Mouse (Mus musculus): Measurements from ENCODE around the gene Urm1. TPM values are rescaled to one million over a fixed set of nuclear protein-coding genes. Genes with fewer than 3 reads are reported as not detected.

Urm1 gene
- polyA plus RNA-seq, 1 experiment from 2014 or later: 18.4 TPM

- H3K9me3 ChIP-seq: no peaks in the 10 kb centered on the region
- no peaks in the 10 kb centered on the region for H3K27me3 ChIP-seq (ENCODE audit: insufficient read depth, poor library complexity, severe bottlenecking)
- WGBS: under 1% methylated on average over 38 of the region's 39 CpGs
- peaks cover 19% of the 10 kb centered on the region for H3K4me1 ChIP-seq
- peaks cover 35% of the 10 kb centered on the region for H3K36me3 ChIP-seq
- H3K27ac ChIP-seq: peak overlapping the region; percentile 82
- no peak for DNase-seq (ENCODE audit: low spot score)
- peak overlapping the region; percentile 84 for H3K4me3 ChIP-seq
Observed at GRCm38 (mm10) chr2:29802827-29803201, 17.1 kb upstream of the Urm1 start.

- H3K27ac ChIP-seq: peak overlapping the region; percentile 82; the same call in 1 of the 2 replicates
- DNase-seq (ENCODE audit: low spot score): peak; percentile 75
Observed at GRCm38 (mm10) chr2:29803400-29803831, 16.5 kb upstream of the Urm1 start.

GRCm38 (mm10) chr2:29815678-29816371 lies 4.0 kb upstream of the Urm1 start:
- WGBS: 74% methylated on average over 11 of the region's 11 CpGs

More at GRCm38 (mm10) chr2:29803400-29803831, 16.5 kb upstream of the Urm1 start:
- WGBS: 16% methylated on average over 6 of the region's 6 CpGs
- H3K4me3 ChIP-seq: peak overlapping the region; percentile 84
- H3K27me3 ChIP-seq (ENCODE audit: insufficient read depth, poor library complexity, severe bottlenecking): no peaks in the 10 kb centered on the region
- H3K9me3 ChIP-seq: no peaks in the 10 kb centered on the region
- H3K36me3 ChIP-seq: peaks cover 41% of the 10 kb centered on the region
- H3K4me1 ChIP-seq: peaks cover 19% of the 10 kb centered on the region

GRCm38 (mm10) chr2:29817426-29818232 lies 2.2 kb upstream of the Urm1 start:
- peaks cover 27% of the 10 kb centered on the region for H3K4me1 ChIP-seq
- H3K36me3 ChIP-seq: peaks cover 43% of the 10 kb centered on the region
- H3K9me3 ChIP-seq: no peaks in the 10 kb centered on the region
- 36% methylated on average over 8 of the region's 8 CpGs for WGBS
- no peak overlapping the region for H3K27ac ChIP-seq
- 0 out of 2 replicates have a peak, but pooled peaks cover 3% of the 10 kb centered on the region for H3K27me3 ChIP-seq (ENCODE audit: insufficient read depth, poor library complexity, severe bottlenecking)
- peak; percentile 87 for DNase-seq (ENCODE audit: low spot score)
- H3K4me3 ChIP-seq: peak overlapping the region; percentile 29; the same call in 1 of the 2 replicates

More at GRCm38 (mm10) chr2:29815678-29816371, 4.0 kb upstream of the Urm1 start:
- Histone ChIP-seq H3K4me3 (no peak overlapping the region), H3K9me3 (no peaks in the 10 kb centered on the region), H3K4me1 (peaks cover 26% of the 10 kb centered on the region), H3K36me3 (peaks cover 61% of the 10 kb centered on the region), H3K27ac (no peak overlapping the region), H3K27me3 (ENCODE audit: insufficient read depth, poor library complexity, severe bottlenecking) (0 out of 2 replicates have a peak, but pooled peaks cover 3% of the 10 kb centered on the region)
- peak; percentile 68 for DNase-seq (ENCODE audit: low spot score)

GRCm38 (mm10) chr2:29819363-29819762 lies 512 bp upstream of the Urm1 start:
- H3K9me3 ChIP-seq: no peaks in the 10 kb centered on the region
- peak overlapping the region; percentile 96 for H3K27ac ChIP-seq
- 17% methylated on average over 2 of the region's 2 CpGs for WGBS
- H3K36me3 ChIP-seq: peaks cover 25% of the 10 kb centered on the region
- peaks cover 27% of the 10 kb centered on the region for H3K4me1 ChIP-seq
- H3K27me3 ChIP-seq (ENCODE audit: insufficient read depth, poor library complexity, severe bottlenecking): 0 out of 2 replicates have a peak, but pooled peaks cover 3% of the 10 kb centered on the region
- no peak for DNase-seq (ENCODE audit: low spot score)
- peak overlapping the region; percentile 62 for H3K4me3 ChIP-seq

- H3K4me3 ChIP-seq: peak overlapping the region; percentile 96
- H3K36me3 ChIP-seq: 0 out of 2 replicates have a peak, but pooled peaks cover 4% of the 10 kb centered on the region
- peak overlapping the region; percentile 89 for H3K27ac ChIP-seq
- no peaks in the 10 kb centered on the region for H3K9me3 ChIP-seq
- no peaks in the 10 kb centered on the region for H3K27me3 ChIP-seq (ENCODE audit: insufficient read depth, poor library complexity, severe bottlenecking)
- peaks cover 11% of the 10 kb centered on the region for H3K4me1 ChIP-seq
- WGBS: 19% methylated on average over 11 of the region's 11 CpGs
- DNase-seq (ENCODE audit: low spot score): no peak
Observed at GRCm38 (mm10) chr2:29826318-29826925, 6.5 kb downstream of the Urm1 start.

- peak; percentile 98 for DNase-seq (ENCODE audit: low spot score)
- Histone ChIP-seq H3K9me3 (no peaks in the 10 kb centered on the region), H3K36me3 (0 out of 2 replicates have a peak, but pooled peaks cover 4% of the 10 kb centered on the region), H3K4me1 (peaks cover 11% of the 10 kb centered on the region), H3K27ac (peak overlapping the region; percentile 89), H3K4me3 (peak overlapping the region; percentile 96), H3K27me3 (ENCODE audit: insufficient read depth, poor library complexity, severe bottlenecking) (no peaks in the 10 kb centered on the region)
- WGBS: under 1% methylated on average over 48 of the region's 48 CpGs
Observed at GRCm38 (mm10) chr2:29826926-29827708, 7.2 kb downstream of the Urm1 start.

- no peak for DNase-seq (ENCODE audit: low spot score)
- Histone ChIP-seq H3K4me1 (peaks cover 11% of the 10 kb centered on the region), H3K9me3 (no peaks in the 10 kb centered on the region), H3K4me3 (peak overlapping the region; percentile 96), H3K27me3 (ENCODE audit: insufficient read depth, poor library complexity, severe bottlenecking) (no peaks in the 10 kb centered on the region), H3K27ac (peak overlapping the region; percentile 89), H3K36me3 (peaks cover 7% of the 10 kb centered on the region; the same call in 1 of the 2 replicates)
- WGBS: 3% methylated on average over 12 of the region's 12 CpGs
Observed at GRCm38 (mm10) chr2:29827709-29828024, 7.8 kb downstream of the Urm1 start.

- H3K9me3 ChIP-seq: no peaks in the 10 kb centered on the region
- WGBS: 89% methylated on average over 4 of the region's 4 CpGs
- no peak for DNase-seq (ENCODE audit: low spot score)
Observed at GRCm38 (mm10) chr2:29831106-29831505, 11.2 kb downstream of the Urm1 start.

GRCm38 (mm10) chr2:29833796-29834195 lies 13.9 kb downstream of the Urm1 start:
- no peaks in the 10 kb centered on the region for H3K4me1 ChIP-seq
- no peak for DNase-seq (ENCODE audit: low spot score)
- no peak overlapping the region for H3K4me3 ChIP-seq
- peaks cover 45% of the 10 kb centered on the region for H3K36me3 ChIP-seq
- no peaks in the 10 kb centered on the region for H3K27me3 ChIP-seq (ENCODE audit: insufficient read depth, poor library complexity, severe bottlenecking)
- no peaks in the 10 kb centered on the region for H3K9me3 ChIP-seq
- 89% methylated on average over 5 of the region's 5 CpGs for WGBS
- H3K27ac ChIP-seq: no peak overlapping the region

More at GRCm38 (mm10) chr2:29831106-29831505, 11.2 kb downstream of the Urm1 start:
- Histone ChIP-seq H3K4me1 (peaks cover 11% of the 10 kb centered on the region), H3K27ac (no peak overlapping the region), H3K27me3 (ENCODE audit: insufficient read depth, poor library complexity, severe bottlenecking) (no peaks in the 10 kb centered on the region), H3K4me3 (no peak overlapping the region), H3K36me3 (peaks cover 35% of the 10 kb centered on the region)

- Histone ChIP-seq H3K9me3 (no peaks in the 10 kb centered on the region), H3K27me3 (ENCODE audit: insufficient read depth, poor library complexity, severe bottlenecking) (no peaks in the 10 kb centered on the region), H3K4me1 (peaks cover 11% of the 10 kb centered on the region), H3K27ac (no peak overlapping the region), H3K36me3 (peaks cover 48% of the 10 kb centered on the region), H3K4me3 (no peak overlapping the region)
- DNase-seq (ENCODE audit: low spot score): no peak
- 60% methylated on average over 2 of the region's 2 CpGs for WGBS
Observed at GRCm38 (mm10) chr2:29835391-29835899, 15.6 kb downstream of the Urm1 start.

- Histone ChIP-seq H3K27me3 (ENCODE audit: insufficient read depth, poor library complexity, severe bottlenecking) (peaks cover 26% of the 10 kb centered on the region), H3K27ac (no peak overlapping the region), H3K4me1 (peaks cover 15% of the 10 kb centered on the region), H3K4me3 (no peak overlapping the region), H3K36me3 (peaks cover 70% of the 10 kb centered on the region), H3K9me3 (no peaks in the 10 kb centered on the region)
- DNase-seq (ENCODE audit: low spot score): no peak
- 47% methylated on average over 4 of the region's 4 CpGs for WGBS
Observed at GRCm38 (mm10) chr2:29839460-29839859, 19.6 kb downstream of the Urm1 start.
